Mouse (Mus musculus) NIH3T3 (cell line): ENCODE measurements at regions not wholly inside any gene's neighbourhood (a gene's known extent, or its start where the extent isn't known, plus 50 kb on each side); places are given as distances from the start of the nearest gene placed in this dataset.
A peak's percentile ranks its signal among the peaks of the same experiment; 100 is the strongest.

Experiments
- DNase-seq: peaks from one replicate; pipeline ENCODE4 v3.0.0-alpha.2; 2012; ENCODE audit warnings: low read depth

DNA sequence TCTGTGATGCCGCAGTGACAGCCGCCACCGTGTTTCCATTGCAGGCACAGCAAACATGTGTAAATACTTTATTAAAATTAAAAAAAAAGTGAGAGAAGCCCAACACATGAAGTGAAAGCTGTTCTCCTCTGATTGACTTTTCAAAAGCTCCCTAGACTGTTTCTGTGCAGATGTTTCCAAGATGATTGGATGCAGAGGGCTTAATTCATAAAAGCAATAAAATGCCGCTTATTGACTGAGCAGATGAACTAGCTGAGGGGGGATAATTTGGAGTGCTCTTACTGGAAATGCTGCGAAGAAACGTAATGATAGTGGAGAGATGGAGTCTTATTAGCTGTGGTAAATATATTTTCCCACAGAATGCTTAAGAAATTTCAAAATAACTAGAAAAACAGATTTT, 170.4 kb downstream of the Rnf144a start:
- no peak for DNase-seq

DNA sequence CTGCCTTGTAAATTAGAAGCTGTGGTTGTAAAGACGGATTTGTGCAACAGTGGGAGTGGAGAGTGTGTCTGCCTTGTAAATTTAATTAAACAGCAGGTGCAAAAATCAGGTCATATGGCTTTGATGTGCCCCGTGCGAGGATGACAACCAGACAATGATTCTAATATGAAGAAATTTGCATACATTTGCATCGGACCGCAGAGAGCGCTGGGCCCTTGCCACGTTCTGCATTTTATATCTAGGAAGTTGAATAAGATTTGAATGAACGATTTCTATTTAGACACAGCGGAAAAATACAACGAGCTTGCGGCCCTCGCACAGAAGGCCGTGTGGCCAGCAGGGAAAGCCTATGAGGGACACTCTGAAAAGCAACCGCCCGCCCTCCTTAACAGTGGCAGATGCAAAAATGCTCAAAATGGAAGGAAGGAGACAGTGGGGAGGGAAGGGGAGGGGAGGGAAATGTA, 187.5 kb downstream of the Rnf144a start:
- DNase-seq, result no peak

DNA sequence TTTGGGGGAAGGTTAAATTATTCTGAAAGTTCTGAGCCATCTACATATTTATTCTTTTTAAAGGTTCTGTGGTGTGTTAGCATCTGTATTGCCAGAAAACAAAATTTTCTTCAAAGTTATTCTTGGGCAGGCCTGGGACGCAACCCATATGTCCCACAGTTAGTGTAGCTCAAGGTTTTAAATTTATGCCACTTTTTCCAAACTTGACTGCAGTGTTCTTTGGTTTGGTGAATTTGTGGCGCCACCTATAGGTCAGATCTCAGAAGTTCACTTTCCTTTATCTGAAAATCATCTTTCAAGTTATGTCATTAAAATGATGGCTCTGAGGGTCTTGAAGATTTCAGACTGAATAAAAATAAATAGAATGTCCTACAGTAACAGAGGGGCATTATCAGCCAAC, 188.7 kb downstream of the Rnf144a start:
- DNase-seq, result peak; percentile 63

DNA sequence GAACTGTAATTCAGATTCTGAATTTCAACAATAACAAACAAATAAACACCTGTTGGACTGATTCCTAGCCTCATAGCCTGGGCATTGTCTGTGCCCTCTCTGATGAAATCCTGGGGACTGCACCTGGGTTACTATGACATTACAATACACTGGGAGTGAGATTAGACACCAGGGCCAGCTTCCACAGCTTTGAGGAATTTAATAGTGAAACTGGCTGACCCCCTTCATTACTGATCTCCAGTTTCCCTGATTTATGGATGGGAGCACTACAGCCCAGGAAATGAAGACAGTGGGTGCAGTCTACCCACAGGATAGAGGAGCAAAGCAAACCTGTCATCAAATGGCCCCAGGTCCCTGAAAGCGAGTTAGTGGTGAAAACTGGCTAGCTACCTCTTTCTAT, 202.6 kb downstream of the Rnf144a start:
- no peak for DNase-seq

DNA sequence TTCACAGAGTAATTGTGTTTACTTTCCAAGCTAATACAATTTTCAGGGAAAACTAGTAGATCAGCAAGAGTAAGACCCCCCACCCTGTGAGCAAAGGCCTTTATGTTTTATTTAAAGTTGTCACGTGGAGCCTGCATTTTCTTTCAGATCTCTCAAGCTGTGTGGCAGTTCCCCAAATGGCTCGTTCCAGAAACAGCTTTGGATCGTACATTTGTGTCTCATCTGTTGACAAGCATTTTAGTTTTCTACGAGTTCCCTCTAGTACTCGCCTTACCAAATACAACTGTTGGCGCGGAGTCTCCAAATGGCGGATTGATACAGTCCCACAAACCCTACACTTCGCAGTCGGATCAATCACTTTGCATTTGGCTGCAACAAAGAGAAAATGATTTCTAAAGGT, 203.6 kb downstream of the Rnf144a start:
- DNase-seq, result no peak

DNA sequence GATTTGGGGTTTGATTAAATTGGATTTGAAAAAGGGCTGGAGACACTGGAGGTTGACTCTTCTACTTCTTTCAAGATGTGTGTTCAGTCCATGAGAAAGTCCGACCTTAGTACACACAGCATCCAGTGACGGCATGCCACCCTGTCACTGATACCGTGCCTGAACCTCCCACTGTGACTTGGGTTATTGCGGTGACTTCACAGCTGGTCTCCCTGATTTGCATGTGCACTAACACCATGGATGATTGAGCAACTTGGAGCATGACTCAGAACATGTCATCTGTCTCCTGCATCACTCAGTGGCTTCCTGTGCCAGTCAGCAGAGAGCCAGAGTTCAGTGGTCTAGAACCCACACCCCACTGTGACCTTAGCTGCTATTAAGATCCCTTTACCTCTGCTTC, 208.3 kb downstream of the Rnf144a start:
- DNase-seq, result no peak

DNA sequence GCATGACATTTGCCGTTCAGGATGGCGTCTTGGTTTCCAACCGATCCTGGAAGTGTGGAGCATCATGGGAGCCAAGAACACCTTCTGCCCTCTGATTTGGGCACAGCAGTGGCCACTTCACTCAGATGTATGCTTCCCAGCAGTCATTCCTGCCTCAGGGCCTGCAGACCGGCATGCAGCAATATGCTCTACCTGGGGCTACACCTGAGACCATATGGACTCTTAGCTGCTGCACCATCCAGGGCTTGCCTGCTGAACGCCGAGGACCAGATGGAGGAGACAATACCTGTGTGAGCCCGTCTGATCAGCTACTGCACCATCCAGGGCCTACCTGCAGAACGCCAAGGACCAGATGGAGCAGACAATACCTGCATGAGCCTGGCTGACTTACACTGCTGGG, 209.0 kb downstream of the Rnf144a start:
- DNase-seq, result no peak

DNA sequence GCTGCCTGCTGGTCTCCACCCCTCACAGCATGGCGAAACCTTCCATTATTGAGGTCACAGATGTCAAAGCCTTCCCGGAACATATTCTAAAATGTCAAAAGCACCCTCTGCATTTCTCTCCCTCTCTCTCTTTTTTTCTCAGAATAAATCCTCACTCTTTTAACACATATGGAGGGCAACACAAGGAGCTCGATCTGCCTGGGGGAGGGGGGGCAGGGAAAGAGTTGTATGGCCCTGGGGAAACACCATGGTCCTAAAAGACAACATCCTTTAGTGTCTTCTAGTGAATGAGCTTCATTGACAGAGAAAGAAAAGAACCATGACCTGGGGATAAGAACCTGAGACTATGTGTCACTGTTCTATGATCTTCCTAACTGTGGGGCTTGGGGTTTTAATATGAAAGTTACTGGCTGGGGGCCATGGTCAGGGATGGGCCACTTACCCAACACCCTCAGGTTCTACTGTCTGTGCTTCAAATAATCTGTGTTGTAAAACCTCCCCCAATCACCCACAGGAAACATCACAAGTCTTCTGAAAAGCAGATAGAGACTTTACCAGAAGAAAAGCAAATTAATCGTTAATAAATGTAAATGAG, 223.0 kb downstream of the Rnf144a start:
- DNase-seq, result no peak

DNA sequence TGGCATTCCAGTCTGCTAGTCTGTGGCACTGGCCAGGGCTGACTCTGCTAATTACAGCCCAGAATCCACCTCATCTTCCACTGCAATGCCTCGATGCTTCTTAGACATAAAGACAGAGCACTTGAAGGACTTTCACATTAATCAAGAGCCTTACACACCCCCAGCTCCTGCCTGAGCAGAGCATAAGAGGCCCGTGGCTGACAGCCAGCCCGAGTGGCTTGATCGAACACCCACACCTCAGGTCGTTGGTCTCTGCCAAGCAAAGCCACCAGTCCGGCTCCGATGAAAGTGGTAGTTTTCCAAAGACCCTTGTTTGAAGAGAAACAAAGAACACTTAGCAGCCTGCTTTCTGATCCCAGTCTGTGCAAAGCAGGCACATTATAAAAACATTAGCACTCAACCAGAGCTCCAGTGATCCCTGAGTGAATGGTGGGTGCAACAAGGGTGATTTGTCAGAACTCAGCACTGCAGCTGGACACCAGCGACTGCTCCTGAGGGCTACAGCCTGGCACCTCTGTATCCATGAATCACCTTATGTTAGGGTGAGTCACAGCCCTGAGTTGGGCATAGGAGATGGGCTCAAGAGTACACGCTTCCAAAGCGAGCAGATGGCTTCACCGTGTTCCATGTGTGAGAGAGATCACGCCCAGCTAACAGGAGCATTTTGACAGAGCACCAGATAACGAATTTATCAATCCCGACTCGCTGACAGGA, 223.6 kb downstream of the Rnf144a start:
- DNase-seq, result no peak

DNA sequence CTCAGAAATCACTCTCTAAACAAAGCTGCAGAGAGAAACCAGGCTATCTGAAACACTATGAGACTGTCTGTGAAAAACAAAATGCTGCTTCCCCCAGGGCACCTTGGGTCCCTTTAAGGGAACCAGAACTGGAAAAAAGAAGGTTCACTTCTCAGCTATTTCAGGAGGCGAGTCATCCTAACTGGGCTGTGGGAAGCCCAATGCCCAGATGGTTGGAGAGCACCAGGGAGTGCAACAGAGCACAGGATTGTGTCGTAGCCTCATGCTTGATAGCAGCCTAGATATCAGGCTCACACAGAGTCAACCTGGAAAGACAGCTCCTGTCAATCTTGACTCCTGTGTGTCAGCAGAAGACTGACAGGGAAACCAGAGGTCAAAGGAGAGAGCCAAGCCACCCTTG, 226.1 kb downstream of the Rnf144a start:
- no peak for DNase-seq

DNA sequence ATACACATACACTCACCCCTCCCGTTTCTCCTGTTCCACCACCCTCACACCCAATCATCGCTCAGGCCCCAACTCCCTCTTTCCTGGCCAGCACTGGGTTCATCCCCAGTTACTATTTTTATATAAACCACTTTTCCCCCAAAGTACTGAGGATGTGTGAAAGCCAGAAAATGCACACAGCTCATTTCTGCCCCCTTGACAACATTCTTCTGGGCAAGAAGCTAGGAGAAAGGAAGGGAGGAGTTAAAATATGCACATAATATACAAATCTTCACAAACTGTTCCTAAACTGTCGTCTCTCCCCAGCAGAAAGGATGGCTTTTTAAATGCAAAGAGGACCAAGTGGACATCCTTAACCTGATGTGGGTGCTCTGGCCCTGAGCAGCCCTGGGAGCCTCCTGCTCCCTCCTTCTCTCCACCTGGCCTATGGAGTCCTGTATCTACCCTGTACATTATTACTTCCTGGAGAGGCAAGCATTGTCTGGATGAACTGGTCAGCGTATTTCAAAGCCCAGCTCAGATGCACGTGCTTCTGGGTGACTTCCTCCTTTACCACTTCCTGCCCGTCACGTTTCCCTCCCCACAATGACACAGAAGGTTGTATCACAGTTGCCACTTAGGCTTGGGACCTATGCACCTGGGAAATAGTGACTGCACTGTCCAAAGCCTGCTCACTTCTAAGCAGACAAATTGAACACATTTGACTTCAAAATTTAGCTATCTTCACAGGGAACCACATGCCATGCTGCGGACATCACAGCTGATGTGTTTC, 227.8 kb downstream of the Rnf144a start:
- no peak for DNase-seq

DNA sequence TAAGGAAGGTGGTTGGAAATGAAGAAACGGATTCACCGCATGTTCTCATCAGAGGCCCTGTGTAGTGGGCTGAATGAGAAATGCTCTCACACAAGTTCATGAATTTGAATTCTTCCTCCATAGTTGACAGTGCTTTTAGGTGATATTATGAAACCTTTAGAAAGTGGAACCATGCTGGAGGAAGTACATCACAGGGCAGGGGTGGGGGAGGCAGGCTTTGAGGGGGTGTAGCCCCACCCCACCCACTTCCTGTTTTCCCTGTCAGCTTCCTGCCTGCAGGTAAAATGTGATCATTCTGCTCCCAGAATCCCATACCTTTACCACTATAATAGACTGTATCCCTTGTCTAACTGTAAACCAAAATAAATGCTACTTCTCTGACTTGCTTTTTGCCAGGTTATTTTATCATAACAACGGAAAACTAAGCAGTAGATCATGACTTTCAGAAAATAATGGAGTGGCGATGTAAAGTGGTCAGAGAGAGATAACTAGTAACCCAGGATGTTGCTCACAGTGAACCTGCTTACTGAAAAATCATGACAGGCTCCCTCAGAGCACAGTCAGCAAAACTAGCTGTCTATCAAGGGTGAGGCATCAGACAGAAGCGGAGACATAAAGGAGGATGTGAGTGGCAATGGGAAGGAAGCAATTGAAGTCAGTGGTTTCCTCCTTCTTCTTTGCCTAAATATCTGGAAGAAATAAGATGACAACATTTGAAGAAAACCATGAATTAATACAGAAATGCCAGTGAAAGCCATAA, 230.2 kb downstream of the Rnf144a start:
- no peak for DNase-seq

DNA sequence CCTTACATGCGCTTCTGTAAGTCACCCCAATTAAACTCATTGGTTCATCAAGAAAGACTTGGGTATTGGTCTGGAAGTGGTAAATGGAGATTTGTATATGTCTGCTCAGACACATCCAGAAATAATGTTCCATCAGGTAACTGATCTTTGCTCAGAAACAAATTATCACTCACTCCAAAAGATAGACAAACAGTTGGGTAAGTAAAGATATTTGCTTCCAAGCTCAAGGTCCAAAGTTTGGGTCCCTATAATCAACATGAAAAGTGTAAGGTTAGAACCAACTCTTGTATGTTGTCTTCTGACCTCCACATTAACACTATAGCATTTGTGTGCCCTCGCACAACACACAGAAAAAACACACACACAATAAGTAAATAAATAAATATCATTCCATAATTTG, 232.0 kb downstream of the Rnf144a start:
- no peak for DNase-seq

DNA sequence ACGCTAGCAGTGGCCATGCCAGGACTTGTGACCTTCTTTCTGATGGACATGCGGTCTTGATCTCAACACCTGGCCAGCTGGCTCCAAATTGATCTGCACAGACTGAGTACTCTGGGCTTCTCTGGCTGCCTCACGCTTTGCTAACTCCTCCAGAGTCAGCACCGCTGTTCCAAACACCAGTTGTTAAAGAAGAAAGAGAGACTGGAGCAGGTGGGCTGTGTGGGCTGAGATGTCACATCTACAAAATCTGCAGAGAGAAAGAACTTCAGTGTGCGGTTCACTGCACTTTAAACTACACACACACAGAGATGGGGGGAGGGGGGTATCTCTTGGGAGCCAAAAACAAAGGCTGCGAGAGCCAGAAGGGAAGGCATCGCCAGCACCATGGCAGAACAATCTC, 234.2 kb downstream of the Rnf144a start:
- DNase-seq, result no peak

DNA sequence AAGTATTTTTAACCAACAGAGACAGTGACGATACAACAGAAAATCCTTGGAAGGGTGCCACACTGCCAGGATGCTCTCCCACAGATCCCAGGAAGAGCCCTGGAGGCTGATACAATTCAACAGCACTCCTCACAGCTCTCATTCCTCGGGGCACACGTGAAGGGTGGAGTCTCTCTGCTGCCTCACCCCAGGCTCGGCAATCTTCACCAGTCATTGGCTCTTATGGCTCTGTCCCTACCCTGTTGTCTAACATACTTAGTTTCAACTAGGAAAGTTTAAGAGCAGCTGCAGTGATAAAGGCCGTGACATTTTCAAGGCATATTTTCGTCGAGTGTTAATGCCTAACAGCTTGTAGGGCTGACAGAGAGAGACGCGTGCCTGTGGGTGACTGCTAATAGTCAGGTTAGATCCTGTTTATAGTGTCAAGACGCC, 238.8 kb downstream of the Rnf144a start:
- DNase-seq, result no peak

DNA sequence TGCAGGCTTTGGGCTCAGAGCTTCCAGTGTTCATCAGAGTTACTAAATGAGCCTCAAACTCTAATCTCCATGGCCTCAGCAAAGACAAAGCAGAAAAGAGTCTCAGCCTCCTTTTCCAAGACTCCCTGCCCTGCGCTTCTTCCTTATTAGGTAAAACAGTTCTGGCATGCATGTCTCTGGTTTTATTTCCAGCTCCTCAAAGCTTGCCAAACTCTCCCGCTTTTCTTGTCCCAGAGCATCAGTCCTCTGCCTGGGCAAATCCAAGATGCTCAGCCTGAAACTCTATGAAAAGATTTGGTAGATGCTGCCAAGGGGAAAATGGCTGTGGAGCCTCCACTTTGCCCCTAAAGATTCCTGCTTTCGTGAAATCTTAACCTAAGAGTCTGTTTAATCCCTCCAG, 251.6 kb downstream of the Rnf144a start:
- no peak for DNase-seq

DNA sequence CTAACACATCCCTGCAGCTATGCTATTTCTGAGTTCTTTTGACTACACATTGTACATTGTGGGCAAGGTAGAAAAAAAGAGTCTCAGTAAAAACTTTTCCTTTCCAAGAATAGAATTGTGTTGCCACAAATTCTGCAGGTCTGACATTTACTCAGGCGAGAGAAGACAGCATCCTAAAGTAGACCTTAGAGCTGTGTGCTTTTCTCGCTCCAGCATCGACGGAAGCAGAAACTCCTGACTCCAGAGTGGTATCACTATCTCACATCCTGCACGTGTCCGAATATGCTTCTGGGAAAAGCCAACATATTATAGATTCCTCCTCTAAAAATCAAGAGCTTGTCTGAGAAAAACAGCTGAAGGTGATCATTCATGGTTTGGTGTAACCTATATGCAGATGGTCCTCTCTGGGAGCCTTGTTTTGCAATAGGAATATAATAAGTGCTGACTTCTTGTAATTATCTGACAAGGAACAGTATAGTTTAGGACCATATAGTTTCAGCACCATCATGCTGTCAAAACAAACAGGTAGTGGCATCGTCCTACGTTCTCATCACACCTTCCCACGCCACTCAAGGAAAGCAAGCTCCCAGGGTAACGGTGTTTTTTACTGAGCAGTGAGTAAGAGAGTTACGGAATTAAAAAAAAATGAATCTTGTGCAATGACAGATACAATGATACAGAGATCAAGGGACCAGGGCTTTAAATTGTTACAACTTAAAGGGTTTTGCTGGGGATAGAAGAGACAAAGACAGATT, 254.0 kb downstream of the Rnf144a start:
- no peak for DNase-seq

DNA sequence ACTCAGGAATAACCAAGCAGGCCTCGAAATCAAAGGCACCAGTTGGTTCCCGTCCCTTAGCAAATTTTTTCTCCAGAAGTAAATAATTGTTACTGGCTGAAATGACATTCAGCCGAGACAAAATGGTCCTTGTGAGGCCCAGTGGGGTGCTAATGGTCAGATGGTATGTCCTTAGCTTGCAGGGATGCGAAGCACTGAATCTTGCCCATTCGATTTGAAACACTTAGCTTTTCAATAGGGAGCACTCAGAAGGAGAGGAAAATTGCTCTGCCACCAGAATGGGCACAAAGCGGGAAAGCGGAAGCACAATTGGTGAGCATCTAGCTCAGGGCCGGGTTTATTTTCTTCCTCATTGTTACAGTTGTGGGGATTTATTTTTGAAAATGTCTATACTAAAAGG, 262.1 kb downstream of the Rnf144a start:
- no peak for DNase-seq

DNA sequence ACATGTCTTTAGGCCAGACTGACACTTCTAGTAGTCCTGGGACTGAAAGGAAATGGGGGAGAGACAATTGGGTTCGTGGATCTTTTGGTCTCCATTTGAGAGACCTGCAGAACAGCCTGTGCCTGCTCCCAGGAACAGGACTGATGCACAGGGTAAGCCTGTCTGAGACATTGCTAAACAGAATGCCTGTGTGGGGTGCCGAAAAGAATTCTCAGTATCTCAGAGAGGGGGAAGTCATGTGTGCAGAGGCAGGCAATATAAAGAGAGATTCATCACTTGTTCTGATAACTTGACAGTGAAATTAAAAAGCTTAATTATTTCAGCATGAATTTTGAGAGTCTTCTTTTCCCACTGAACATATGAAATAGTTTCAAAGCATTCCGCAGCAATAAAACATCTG, 268.7 kb downstream of the Rnf144a start:
- DNase-seq, result no peak

DNA sequence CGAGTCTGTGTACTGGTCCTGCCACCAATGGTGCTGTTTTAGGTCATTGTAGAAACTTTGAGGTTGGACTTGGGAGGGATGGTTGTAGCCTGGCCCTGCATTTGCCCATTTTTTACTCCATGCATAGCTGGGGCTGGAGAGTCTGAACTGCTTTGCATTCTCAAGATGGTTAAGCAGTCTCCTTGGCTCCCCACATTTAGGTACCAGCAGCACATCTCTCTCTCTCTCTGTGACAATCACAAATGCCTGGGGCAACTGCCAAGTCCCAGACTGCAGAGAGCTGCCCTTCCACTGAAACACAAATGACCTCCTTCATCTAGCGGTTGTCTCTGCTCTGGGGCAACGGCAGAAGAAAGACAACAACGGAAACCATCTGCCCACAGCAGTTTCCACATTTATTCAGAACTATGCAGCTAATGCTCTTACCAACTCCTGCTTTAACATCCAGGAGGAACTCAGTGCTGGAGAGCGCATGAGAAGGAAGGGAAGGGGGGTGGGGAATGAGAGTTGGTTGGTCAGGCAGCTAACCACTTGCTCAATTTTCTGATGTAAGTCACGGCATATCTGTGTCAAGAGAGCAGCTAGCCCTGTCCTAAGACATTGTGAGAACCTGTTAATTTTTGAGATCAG, 269.9 kb downstream of the Rnf144a start:
- DNase-seq, result no peak

DNA sequence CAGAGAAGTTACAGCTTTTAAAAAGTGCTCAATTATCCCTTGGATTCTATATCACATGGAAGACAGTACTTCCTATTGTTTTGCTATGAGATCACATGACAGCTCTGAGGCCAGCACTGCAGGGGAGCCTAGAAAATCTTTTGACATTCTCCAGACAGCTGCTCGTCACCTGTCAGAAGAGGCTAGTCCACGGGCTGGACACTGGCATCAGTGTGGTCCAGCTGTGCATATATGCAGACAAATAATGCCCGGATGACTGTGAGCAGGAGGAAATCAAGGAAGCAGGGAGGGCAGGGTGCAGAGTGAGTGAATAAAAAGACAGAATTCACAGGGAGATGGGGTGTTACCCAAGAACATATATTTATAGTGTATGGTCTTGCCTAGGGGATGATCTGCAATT, 270.4 kb downstream of the Rnf144a start:
- no peak for DNase-seq
